Mouse (Mus musculus): ENCODE results near the gene Slc35e3.

- no peak for TF ChIP-seq HCFC1 (IDR thresholded peaks at IDR 0.05; ENCODE audit: low read depth, low read length)
- TF ChIP-seq RCOR1 (conservative IDR thresholded peaks at IDR 0.05; ENCODE audit: low read depth, low read length) = no peak
- TF ChIP-seq POLR2A (IDR thresholded peaks at IDR 0.05; ENCODE audit: low read depth, low read length) = no peak
- TF ChIP-seq CTCF (conservative IDR thresholded peaks at IDR 0.05 in 1 of 2, IDR thresholded peaks at IDR 0.05 in 1 of 2; ENCODE audit: low read depth in 2 of 2, low read length in 2 of 2) = no peak
- no peak for TF ChIP-seq NRF1 (IDR thresholded peaks at IDR 0.05; ENCODE audit: low read depth, low read length)
- no peak for TF ChIP-seq MAZ (IDR thresholded peaks at IDR 0.05; ENCODE audit: low read depth, low read length)
Observed at GRCm38 (mm10) chr10:117795206-117795605, 49.0 kb upstream of the Slc35e3 start.

Measured in CH12.LX (cell line).